Mouse (Mus musculus) spleen, adult 12 weeks (tissue): Measurements from ENCODE around the gene Vsig10l.

Source experiments
- DNase-seq: peaks from one replicate; pipeline ENCODE4 v3.0.0; 2022; ENCODE audit warnings: low spot score

Vsig10l gene

DNA sequence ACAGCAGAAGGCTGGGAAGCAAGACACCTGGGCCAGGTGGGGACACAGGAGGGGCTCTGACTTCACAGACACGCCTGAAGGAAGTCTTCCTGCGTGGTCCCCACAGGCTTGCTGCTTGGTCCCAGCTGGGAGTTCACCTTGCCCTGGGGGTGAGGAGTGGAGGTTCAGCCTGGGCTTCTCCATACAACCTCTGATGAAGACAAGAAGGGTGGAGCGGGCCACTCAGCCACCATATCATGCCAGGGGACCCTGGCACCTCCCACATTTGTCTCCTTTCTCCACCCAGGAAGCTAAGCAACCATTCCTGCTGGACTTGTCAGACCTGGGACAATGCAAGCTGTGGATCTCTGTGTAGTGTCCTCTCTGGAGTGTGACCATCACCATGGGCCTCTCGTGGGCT, at the start of gene Vsig10l:
Gene Vsig10l (plus strand): TSS at position 301 of the 400 bp plus-strand sequence.
- no peak for DNase-seq

- DNase-seq, result no peak
Measured at GRCm38 (mm10) chr7:43417298-43417697, 45.7 kb upstream of the Vsig10l start.

GRCm38 (mm10) chr7:43422995-43423617, 39.8 kb upstream of the Vsig10l start:
- peak; percentile 61 for DNase-seq

GRCm38 (mm10) chr7:43423991-43424625, 38.8 kb upstream of the Vsig10l start:
- no peak for DNase-seq

DNA sequence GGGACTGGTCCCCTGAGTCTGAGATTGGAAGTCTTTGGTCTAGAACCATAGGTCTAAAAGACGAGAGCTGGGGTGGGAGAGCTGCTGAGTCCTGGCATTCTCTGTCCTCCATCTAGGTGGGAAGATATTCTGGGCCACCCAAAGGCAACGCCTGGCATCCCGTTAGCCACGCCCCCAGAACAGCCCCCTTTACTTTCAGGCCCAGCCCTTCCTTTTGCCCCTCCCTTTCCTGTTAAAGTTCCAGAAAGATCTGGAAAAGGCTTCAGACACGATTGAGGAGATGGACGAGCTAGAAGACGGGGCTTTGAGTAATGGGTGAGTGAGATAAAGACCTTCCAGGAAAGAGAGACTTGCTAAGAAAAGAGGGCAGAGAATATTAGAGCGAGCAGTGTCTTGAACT, 35.5 kb upstream of the Vsig10l start, which contains the start of gene Lim2:
Gene Lim2 (plus strand): TSS at position 265 of the 400 bp plus-strand sequence.
- no peak for DNase-seq

GRCm38 (mm10) chr7:43429500-43429899, 33.5 kb upstream of the Vsig10l start:
- no peak for DNase-seq

DNA sequence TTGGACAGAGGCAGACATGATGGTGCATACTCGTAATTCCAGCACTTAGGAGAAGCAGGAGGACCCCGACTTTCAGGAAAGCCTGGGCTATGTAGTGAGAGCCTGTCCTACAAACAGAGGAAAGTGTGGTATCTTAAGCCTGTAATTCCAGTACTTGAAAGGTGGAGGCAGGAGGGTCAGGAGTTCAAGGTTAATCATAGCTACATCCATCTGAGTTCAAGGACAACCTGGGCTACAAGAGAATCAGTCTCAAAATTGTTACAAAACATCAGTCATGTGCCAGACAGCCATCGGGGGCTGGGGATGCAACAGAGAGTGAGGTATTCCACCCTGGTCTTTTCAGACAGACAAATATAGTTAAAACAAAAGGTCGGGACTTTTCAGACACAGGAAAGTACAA, 30.1 kb upstream of the Vsig10l start:
- no peak for DNase-seq

- no peak for DNase-seq
Measured at GRCm38 (mm10) chr7:43434676-43435075, 28.3 kb upstream of the Vsig10l start.

DNA sequence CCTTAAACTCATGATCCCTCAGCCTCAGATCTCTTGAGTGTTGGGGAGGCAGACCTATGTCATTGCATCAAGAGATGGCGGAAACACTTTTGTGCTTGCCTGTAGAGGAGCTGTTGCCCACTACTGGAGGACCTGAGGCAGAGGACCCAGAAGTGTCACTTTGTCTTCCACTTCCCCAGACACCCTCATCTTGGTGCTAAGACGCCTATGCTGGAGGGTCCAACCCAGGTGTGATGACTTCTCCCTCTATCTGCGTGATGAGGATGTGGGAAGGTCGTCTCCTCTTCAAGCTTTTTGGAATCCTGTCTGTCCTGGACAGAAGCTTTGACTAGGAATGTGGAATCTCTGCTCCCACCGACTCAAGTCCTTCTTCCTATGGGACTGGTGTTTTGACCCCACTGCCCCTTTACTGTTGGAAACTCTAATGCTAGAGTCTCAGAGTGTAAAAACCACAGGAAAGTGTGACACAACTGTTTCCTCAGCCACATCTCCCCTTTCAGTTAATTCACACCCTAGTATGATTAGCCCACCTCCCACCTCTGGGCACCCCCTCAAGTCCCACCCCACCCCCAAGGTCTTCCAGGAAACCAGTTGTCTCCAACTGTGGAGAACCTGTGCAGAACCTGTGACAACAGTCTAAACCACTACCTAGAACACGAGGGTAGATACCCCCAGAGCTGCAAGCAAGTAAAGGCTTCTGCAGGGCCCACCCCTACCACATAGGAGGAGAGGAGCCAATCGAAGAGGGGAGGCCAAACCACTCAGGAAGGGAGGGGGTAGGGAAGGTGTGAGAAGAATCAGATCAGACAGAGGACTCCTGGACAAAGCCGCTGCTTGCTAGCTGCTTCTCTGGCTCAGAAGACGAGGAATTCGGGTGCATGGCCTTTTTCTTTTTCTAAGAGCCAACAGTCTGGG, 26.4 kb upstream of the Vsig10l start, which contains the start of gene Nkg7:
Gene Nkg7 (plus strand): TSS at position 733 of the 915 bp plus-strand sequence.
- no peak for DNase-seq

DNA sequence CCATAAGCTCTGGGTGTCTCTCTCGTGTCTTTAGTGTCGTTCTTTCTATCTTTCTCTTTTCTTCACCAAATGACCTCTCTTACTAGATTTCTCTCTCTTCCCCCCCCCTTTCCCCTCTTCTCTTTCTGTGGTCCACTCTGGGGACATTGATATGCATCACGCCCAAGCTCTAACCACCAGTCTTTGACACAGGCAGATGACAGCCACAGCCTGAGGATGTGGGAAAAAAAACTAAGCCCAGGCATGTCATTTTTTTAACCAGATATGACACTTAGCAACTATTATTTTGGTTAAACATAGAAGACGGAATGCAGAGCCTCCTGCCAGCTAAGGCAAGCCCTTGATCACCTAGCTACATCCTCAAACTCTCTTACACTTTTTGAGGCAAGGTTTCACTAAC, 24.3 kb upstream of the Vsig10l start:
- no peak for DNase-seq

GRCm38 (mm10) chr7:43440482-43440881, 22.5 kb upstream of the Vsig10l start, which contains the start of gene Cldnd2:
TSS of gene Cldnd2 (plus strand) at chr7:43440782.
- DNase-seq, result no peak

GRCm38 (mm10) chr7:43441071-43441470, 21.9 kb upstream of the Vsig10l start:
- DNase-seq, result no peak

GRCm38 (mm10) chr7:43442684-43443083, 20.3 kb upstream of the Vsig10l start:
- DNase-seq, result no peak

GRCm38 (mm10) chr7:43443126-43443916, 19.6 kb upstream of the Vsig10l start:
- peak; percentile 60 for DNase-seq

DNA sequence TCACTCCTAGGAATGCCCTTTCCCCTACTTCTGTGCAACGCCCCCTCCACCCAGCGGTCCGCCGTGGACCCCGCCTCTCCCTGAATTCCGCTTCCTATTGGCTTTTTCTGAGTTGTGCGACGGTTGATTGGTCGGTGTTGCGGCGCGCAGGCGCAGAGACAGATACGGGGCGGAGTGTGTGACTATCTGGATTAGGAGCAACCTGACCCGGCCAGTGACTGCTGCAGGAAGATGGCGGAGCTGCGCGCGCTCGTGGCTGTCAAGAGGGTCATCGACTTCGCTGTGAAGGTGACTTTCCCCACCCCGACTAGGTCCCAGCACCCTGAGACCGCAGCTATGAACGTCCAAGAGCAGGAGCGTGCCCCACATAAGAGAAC, 19.0 kb upstream of the Vsig10l start, which contains the start of the genes Etfb and Gm45233:
Gene Etfb (plus strand): TSS at position 167 of the 377 bp plus-strand sequence.
Gene Gm45233 (plus strand): TSS at position 212 of the 377 bp plus-strand sequence.
- DNase-seq, result peak; percentile 87

DNA sequence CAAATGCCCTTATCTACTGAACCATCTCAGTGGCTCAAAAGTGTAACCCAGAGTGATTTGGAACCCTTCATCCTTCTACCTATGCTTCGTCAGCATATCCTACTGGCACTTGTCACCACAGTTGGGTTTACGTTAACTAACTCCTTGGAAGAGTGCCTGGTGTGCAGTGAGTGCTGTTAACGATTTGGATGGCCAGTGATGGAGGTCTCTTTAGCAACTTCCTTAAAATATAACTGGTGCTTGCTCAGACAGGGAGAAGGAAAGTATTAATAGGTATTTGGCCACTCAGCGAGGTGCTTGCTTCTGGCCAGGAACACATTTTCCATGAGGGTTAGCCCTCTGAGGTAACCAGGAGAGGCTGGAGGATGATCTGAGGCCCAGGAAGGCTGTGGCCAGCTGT, 15.2 kb upstream of the Vsig10l start:
- no peak for DNase-seq

DNA sequence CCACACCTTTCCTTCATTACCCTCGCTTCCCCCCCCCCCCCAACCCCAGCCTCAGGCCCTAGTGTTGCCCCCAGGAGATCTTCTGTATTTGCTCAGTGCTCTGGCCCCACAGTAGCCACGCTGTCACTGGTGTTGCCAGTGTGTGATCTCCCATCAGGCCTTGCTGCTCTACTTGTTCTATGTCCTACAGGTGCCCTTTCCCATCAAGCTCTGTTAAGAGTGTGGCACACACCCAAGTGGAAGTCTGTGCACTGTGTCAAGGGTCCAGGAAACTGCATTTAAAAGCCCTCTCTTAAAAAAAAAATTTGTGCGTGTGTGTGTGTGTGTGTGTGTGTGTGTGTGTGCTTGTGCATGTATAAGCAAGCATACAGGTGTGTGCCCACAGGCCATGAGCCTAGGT, 14.7 kb upstream of the Vsig10l start:
- no peak for DNase-seq

DNA sequence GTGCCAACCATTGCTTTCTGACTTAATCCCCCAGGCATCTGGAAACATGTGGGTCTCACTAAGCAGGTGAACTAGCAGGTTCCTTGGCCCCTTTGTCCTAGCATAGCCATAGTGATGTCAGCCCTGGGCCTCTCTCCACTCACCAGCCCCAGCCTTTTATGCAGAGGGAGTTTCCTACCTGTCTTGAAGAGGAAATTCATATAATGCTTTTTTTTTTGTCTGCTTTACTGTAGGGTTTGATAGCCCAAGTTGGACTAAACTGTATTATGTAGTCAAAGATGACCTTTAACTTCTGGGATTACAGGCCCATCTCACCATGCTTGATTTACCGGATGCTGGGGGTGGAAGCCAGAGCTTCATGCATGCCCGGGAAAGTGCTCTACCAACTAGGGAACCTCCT, 13.1 kb upstream of the Vsig10l start:
- DNase-seq, result no peak

GRCm38 (mm10) chr7:43451726-43452125, 11.2 kb upstream of the Vsig10l start:
- no peak for DNase-seq

- no peak for DNase-seq
Measured at GRCm38 (mm10) chr7:43452609-43453008, 10.3 kb upstream of the Vsig10l start.

- no peak for DNase-seq
Measured at GRCm38 (mm10) chr7:43453599-43454355, 9.2 kb upstream of the Vsig10l start.
